In the genomic region with DNA sequence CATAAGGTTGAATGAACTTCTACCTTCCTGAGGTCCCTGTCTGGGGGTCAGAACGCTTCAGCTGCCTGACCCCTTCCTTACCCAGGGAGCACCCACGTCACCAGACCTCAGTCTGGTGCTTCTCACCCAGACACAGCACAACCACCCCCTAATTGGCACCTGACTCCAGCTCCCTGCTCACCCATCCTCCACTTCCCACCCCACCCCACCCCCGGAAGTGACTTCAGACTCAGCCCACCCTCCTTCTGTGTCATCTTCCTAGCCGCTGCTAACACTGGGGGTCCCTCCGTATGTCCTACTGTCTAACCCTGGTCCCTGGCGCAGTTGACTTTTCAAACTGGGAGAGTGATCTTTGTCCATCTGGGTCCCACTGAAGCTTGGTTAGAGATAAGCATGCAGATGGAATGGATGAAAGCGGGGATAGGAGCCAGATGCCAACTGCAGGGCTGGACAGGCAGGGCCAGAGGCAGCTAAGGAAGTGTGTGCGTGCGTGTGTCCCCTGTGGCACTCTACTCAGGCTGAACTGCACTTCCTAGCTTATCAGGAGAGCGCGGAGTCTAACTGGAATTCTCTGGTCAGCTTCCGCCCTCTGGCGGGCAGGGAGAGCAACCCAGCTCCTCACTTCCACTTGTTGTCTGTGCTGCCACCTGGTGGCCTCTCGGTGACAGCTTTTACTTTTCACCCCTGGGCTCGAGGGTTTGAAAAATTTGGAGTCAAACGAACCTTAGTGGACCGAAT, we compare ENCODE assay signal across 8 mouse cellular contexts. TPM values are rescaled to one million over a fixed set of nuclear protein-coding genes. Genes with fewer than 3 reads are reported as not detected.
DNase-seq lines count a peak whose midpoint lies in the region; ATAC-seq and TF ChIP-seq lines count a peak whose summit lies in the region.

No protein-coding gene starts in this region.

- H3K36me3 ChIP-seq in embryonic facial prominence, embryonic 12.5 days = no peaks in the 10 kb centered on the region
- no peaks in the 10 kb centered on the region for H3K36me3 ChIP-seq in limb, embryonic 10.5 days
- H3K36me3 ChIP-seq in midbrain, embryonic 13.5 days = no peaks in the 10 kb centered on the region
- H3K36me3 ChIP-seq in small intestine, adult 2 months (ENCODE audit: control insufficient read depth, insufficient read depth, low read length) = no peaks in the 10 kb centered on the region

- H3K4me3 ChIP-seq in embryonic facial prominence, embryonic 12.5 days = no peak overlapping the region
- H3K4me3 ChIP-seq in limb, embryonic 10.5 days = peak overlapping the region; percentile 32
- H3K4me3 ChIP-seq in midbrain, embryonic 13.5 days (replicated peaks) = peak overlapping the region; percentile 20
- peak overlapping the region; percentile 28 for H3K4me3 ChIP-seq in small intestine, adult 2 months (ENCODE audit: low read depth, low read length)

- peak; percentile 94 for DNase-seq in 3T3-L1 (ENCODE audit: low read depth, low spot score)
- DNase-seq in adrenal gland, postnatal 36 days = peak; percentile 91 to 93
- peak; percentile 90 to 95 for DNase-seq in heart, adult 18-20 months
- DNase-seq in kidney, adult 18-20 months = peak; percentile 91
- DNase-seq in limb, embryonic 10.5 days (ENCODE audit: low spot score) = peak; percentile 94

- peak; percentile 5; the same call in 1 of the 2 replicates for TF ChIP-seq POLR2A in small intestine, adult 2 months (IDR thresholded peaks at IDR 0.05; ENCODE audit: low read depth, low read length)

- H3K9ac ChIP-seq in embryonic facial prominence, embryonic 12.5 days = no peak overlapping the region
- H3K9ac ChIP-seq in midbrain, embryonic 13.5 days (replicated peaks) = no peak overlapping the region

- TF ChIP-seq CTCF in small intestine, adult 2 months (IDR thresholded peaks at IDR 0.05; ENCODE audit: extremely low read depth, insufficient read length, insufficient replicate concordance, low read depth, low read length) = peak; percentile 100

- H3K27me3 ChIP-seq in embryonic facial prominence, embryonic 12.5 days = no peaks in the 10 kb centered on the region
- H3K27me3 ChIP-seq in limb, embryonic 10.5 days (ENCODE audit: low read depth, poor library complexity, severe bottlenecking) = no peaks in the 10 kb centered on the region
- H3K27me3 ChIP-seq in midbrain, embryonic 13.5 days = no peaks in the 10 kb centered on the region
- H3K27me3 ChIP-seq in small intestine, adult 2 months (ENCODE audit: control insufficient read depth, insufficient read depth, low read length) = no peaks in the 10 kb centered on the region

- H3K27ac ChIP-seq in embryonic facial prominence, embryonic 12.5 days = no peak overlapping the region
- H3K27ac ChIP-seq in limb, embryonic 10.5 days = peak overlapping the region; percentile 56; the same call in 1 of the 2 replicates
- no peak overlapping the region for H3K27ac ChIP-seq in midbrain, embryonic 13.5 days
- H3K27ac ChIP-seq in small intestine, adult 2 months (ENCODE audit: insufficient read depth, low read depth, low read length) = no peak overlapping the region

- no peaks in the 10 kb centered on the region for H3K9me3 ChIP-seq in embryonic facial prominence, embryonic 12.5 days
- no peaks in the 10 kb centered on the region for H3K9me3 ChIP-seq in limb, embryonic 10.5 days (replicated peaks)
- H3K9me3 ChIP-seq in midbrain, embryonic 13.5 days = no peaks in the 10 kb centered on the region

- H3K4me1 ChIP-seq in embryonic facial prominence, embryonic 12.5 days = no peaks in the 10 kb centered on the region
- peaks cover 7% of the 10 kb centered on the region for H3K4me1 ChIP-seq in limb, embryonic 10.5 days
- 0 out of 2 replicates have a peak, but pooled peaks cover 4% of the 10 kb centered on the region for H3K4me1 ChIP-seq in midbrain, embryonic 13.5 days (replicated peaks)
- peaks cover 5% of the 10 kb centered on the region for H3K4me1 ChIP-seq in small intestine, adult 2 months (ENCODE audit: control insufficient read depth, insufficient read depth, insufficient read length, low read length)

- 14% methylated on average over 17 of the region's 17 CpGs for WGBS in embryonic facial prominence, embryonic 12.5 days
- 17% methylated on average over 17 of the region's 17 CpGs for WGBS in limb, embryonic 10.5 days
- WGBS in midbrain, embryonic 13.5 days = 13% methylated on average over 17 of the region's 17 CpGs
- 13% methylated on average over 17 of the region's 17 CpGs for WGBS in small intestine, adult 2 months

- 0 out of 2 replicates have a peak, but pooled peaks have one; percentile 86 for ATAC-seq in embryonic facial prominence, embryonic 12.5 days (ENCODE audit: insufficient number of reproducible peaks, insufficient read depth, low FRiP score, low TSS enrichment)
- peak; percentile 93 for ATAC-seq in midbrain, embryonic 13.5 days

- peak overlapping the region; percentile 41 for H3K4me2 ChIP-seq in embryonic facial prominence, embryonic 12.5 days (replicated peaks)
- peak overlapping the region; percentile 47 for H3K4me2 ChIP-seq in midbrain, embryonic 13.5 days (replicated peaks)

RNA-seq across cellular contexts. Expression of a gene that starts 31.3 kb away (rescaled TPM):
- 100 to 1,000 TPM in 1 of 2 experiments, 10 to 100 TPM in 1; 74.5 to 299 TPM for total RNA-seq in adrenal gland, postnatal 36 days (2021)
- 5.5 and 6.0 TPM in 2 replicates for polyA plus RNA-seq in embryonic facial prominence, embryonic 12.5 days (2016; fragmentation: Nextera tagmentation; extraction: Ambion mirVana)
- total RNA-seq in heart, adult 18-20 months (2021) = 1 to 10 TPM; 1.5 to 2.5 TPM
- polyA plus RNA-seq in limb, embryonic 10.5 days (2016; fragmentation: Nextera tagmentation; extraction: Ambion mirVana) = 9.8 and 10.1 TPM in 2 replicates
- polyA plus RNA-seq in midbrain, embryonic 13.5 days (2015; fragmentation: Nextera tagmentation; extraction: Ambion mirVana) = 7.8 and 8.9 TPM in 2 replicates
- polyA plus RNA-seq in small intestine, adult 2 months (2012; rRNA removed) = 61.3 and 205 TPM in 2 replicates

RNA-seq across cellular contexts. Expression of a gene that starts 37.5 kb away (rescaled TPM):
- total RNA-seq in adrenal gland, postnatal 36 days (2021) = not detected
- polyA plus RNA-seq in embryonic facial prominence, embryonic 12.5 days (2016; fragmentation: Nextera tagmentation; extraction: Ambion mirVana) = not detected in 2 replicates
- total RNA-seq in heart, adult 18-20 months (2021) = not detected
- not detected in 2 replicates for polyA plus RNA-seq in limb, embryonic 10.5 days (2016; fragmentation: Nextera tagmentation; extraction: Ambion mirVana)
- polyA plus RNA-seq in midbrain, embryonic 13.5 days (2015; fragmentation: Nextera tagmentation; extraction: Ambion mirVana) = not detected in 2 replicates
- not detected in 2 replicates for polyA plus RNA-seq in small intestine, adult 2 months (2012; rRNA removed)
